In the genomic region with DNA sequence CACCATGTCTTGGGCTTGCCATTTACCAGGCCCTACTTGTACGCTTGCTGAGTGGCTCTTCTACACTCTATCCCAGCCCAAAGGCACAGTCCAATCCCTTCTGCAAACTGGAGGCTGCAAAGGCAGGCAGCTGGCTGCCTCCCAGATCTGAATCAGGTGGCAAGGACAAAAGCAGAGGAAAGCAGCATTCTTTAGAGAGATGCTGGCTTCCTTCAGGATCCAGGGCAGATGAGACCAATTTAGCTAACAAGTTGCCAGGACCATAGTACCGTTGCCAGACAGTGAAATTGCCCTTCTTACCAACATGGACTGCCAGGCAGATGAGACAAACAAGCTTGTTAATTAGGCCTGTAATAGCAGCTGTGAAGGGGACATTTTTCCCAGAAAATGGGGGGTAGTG, we compare ENCODE assay signal across 20 mouse cellular contexts.
A peak's percentile ranks its signal among the peaks of the same experiment; 100 is the strongest.
DNase-seq lines count a peak whose midpoint lies in the region; ATAC-seq and TF ChIP-seq lines count a peak whose summit lies in the region.
"Had no signal": no experiment of that assay in that cellular context is flagged by ENCODE, and none has a peak within 500 bp of the region (broad histone marks: within the 10 kb centered on the region; RNA-seq: fewer than 3 reads in every experiment).

No protein-coding gene starts in this region.

- TF ChIP-seq CTCF in heart, adult 2 months (IDR thresholded peaks at IDR 0.05): no peak

- TF ChIP-seq POLR2A in heart, adult 2 months (IDR thresholded peaks at IDR 0.05; ENCODE audit: insufficient read depth, low read depth, low read length): no peak

- H3K27me3 ChIP-seq in hindbrain, embryonic 13.5 days: no peaks in the 10 kb centered on the region
- H3K27me3 ChIP-seq in hindbrain, embryonic 11.5 days (ENCODE audit: control insufficient read depth, insufficient read depth, low read length): no peaks in the 10 kb centered on the region
- H3K27me3 ChIP-seq in heart, adult 2 months (ENCODE audit: control insufficient read depth, insufficient read depth, low read length): no peaks in the 10 kb centered on the region
- H3K27me3 ChIP-seq: embryonic facial prominence, embryonic 15.5 days; heart, embryonic 12.5 days; hindbrain, embryonic 12.5 days; intestine, embryonic 15.5 days; Patski had no signal

- H3K27ac ChIP-seq in hindbrain, embryonic 13.5 days: peak overlapping the region; percentile 5; the same call in 1 of the 2 replicates
- H3K27ac ChIP-seq in hindbrain, embryonic 11.5 days (ENCODE audit: low read depth, low read length): no peak overlapping the region
- H3K27ac ChIP-seq in heart, adult 2 months: no peak overlapping the region
- H3K27ac ChIP-seq: embryonic facial prominence, embryonic 15.5 days; forebrain, embryonic 10.5 days; hindbrain, embryonic 12.5 days; intestine, embryonic 15.5 days had no signal

- 71% methylated on average over 2 of the region's 2 CpGs for WGBS in hindbrain, embryonic 13.5 days
- WGBS in hindbrain, embryonic 11.5 days: 88% methylated on average over 2 of the region's 2 CpGs
- WGBS in heart, adult 2 months: 94% methylated on average over 2 of the region's 2 CpGs

- DNase-seq in cerebellum, postnatal 14 days: peak; percentile 33 to 37
- no peak for DNase-seq in hindbrain, embryonic 11.5 days (ENCODE audit: low spot score)
- DNase-seq in right cerebral cortex, postnatal 10 days (ENCODE audit: low spot score in 2 of 2): peak; percentile 44 to 45
- no peak for DNase-seq in right cerebral cortex, postnatal 36 days (ENCODE audit: low spot score in 2 of 2)
- DNase-seq in heart, adult 2 months: no peak
- DNase-seq: adrenal gland, postnatal 25 days; cerebellum, adult 9-11 months; embryo, embryonic 11 days; gastrocnemius, postnatal 14 days; kidney, adult 18-20 months had no signal

- intact Hi-C loops in heart, adult 2 months (cut with DNase I): no loop called here

- peaks cover 30% of the 10 kb centered on the region for H3K9me3 ChIP-seq in hindbrain, embryonic 13.5 days
- peaks cover 13% of the 10 kb centered on the region for H3K9me3 ChIP-seq in hindbrain, embryonic 11.5 days (ENCODE audit: control insufficient read depth, low read length)

- H3K36me3 ChIP-seq in hindbrain, embryonic 13.5 days: peaks cover 6% of the 10 kb centered on the region; the same call in 1 of the 2 replicates
- no peaks in the 10 kb centered on the region for H3K36me3 ChIP-seq in hindbrain, embryonic 11.5 days (ENCODE audit: control insufficient read depth, insufficient read depth, low read length)
- no peaks in the 10 kb centered on the region for H3K36me3 ChIP-seq in heart, adult 2 months (ENCODE audit: control insufficient read depth, insufficient read depth, low read length)
- H3K36me3 ChIP-seq: forebrain, embryonic 10.5 days; heart, embryonic 12.5 days; hindbrain, embryonic 12.5 days; intestine, embryonic 15.5 days had no signal

- H3K9ac ChIP-seq in hindbrain, embryonic 13.5 days: no peak overlapping the region
- H3K9ac ChIP-seq in hindbrain, embryonic 11.5 days (ENCODE audit: low read depth, low read length): no peak overlapping the region
- no peak overlapping the region for H3K9ac ChIP-seq in heart, adult 2 months (ENCODE audit: low read depth, low read length)
- H3K9ac ChIP-seq: embryonic facial prominence, embryonic 15.5 days; heart, embryonic 12.5 days; hindbrain, embryonic 12.5 days; intestine, embryonic 15.5 days had no signal

- peaks cover 33% of the 10 kb centered on the region for H3K4me1 ChIP-seq in hindbrain, embryonic 13.5 days (replicated peaks)
- no peaks in the 10 kb centered on the region for H3K4me1 ChIP-seq in hindbrain, embryonic 11.5 days (replicated peaks; ENCODE audit: control insufficient read depth, insufficient read depth, low read length)
- peaks cover 1% of the 10 kb centered on the region; the same call in 1 of the 2 replicates for H3K4me1 ChIP-seq in heart, adult 2 months (ENCODE audit: control insufficient read depth, insufficient read depth, low read length)
- H3K4me1 ChIP-seq: embryonic facial prominence, embryonic 15.5 days; intestine, embryonic 15.5 days had no signal

- no peaks in the 10 kb centered on the region for H3K79me2 ChIP-seq in heart, adult 2 months (replicated peaks; ENCODE audit: control insufficient read depth, insufficient read depth, low read length)

- ATAC-seq in cerebellum, adult (ENCODE audit: insufficient number of reproducible peaks, low FRiP score, low TSS enrichment): no peak
- ATAC-seq in hindbrain, embryonic 13.5 days (ENCODE audit: low FRiP score): no peak
- ATAC-seq in hindbrain, embryonic 11.5 days (ENCODE audit: low FRiP score): no peak
- ATAC-seq: activated CD4-positive, CD25-positive, alpha-beta regulatory T cell, adult 4 months; intestine, embryonic 15.5 days; Patski had no signal

- H3K4me3 ChIP-seq in hindbrain, embryonic 13.5 days: no peak overlapping the region
- H3K4me3 ChIP-seq in hindbrain, embryonic 11.5 days (ENCODE audit: low read depth, low read length): no peak overlapping the region
- H3K4me3 ChIP-seq in heart, adult 2 months: no peak overlapping the region
- H3K4me3 ChIP-seq: embryonic facial prominence, embryonic 15.5 days; erythroblast, embryonic 14.5 days; forebrain, embryonic 10.5 days; heart, embryonic 12.5 days; hindbrain, embryonic 12.5 days; intestine, embryonic 15.5 days had no signal

- no peak overlapping the region for H3K4me2 ChIP-seq in hindbrain, embryonic 13.5 days
- no peak overlapping the region for H3K4me2 ChIP-seq in hindbrain, embryonic 11.5 days (replicated peaks; ENCODE audit: low read depth, low read length)
- H3K4me2 ChIP-seq: embryonic facial prominence, embryonic 15.5 days; heart, embryonic 12.5 days; hindbrain, embryonic 12.5 days; intestine, embryonic 15.5 days had no signal

- TF ChIP-seq EP300 in heart, adult 2 months (IDR thresholded peaks at IDR 0.05; ENCODE audit: insufficient read depth, low read depth, low read length): no peak

Comparison
In these comparisons a context has a peak if more than half of its experiments do, and no peak if none do; other contexts are left out.
1. DNase-seq: peak in cerebellum, postnatal 14 days (2 of 2) and right cerebral cortex, postnatal 10 days (2 of 2); none in hindbrain, embryonic 11.5 days (single experiment), right cerebral cortex, postnatal 36 days (0 of 2) and heart, adult 2 months (0 of 2).